Comparison of ENCODE assay signal across 8 mouse cellular contexts in genomic region chr1:188660339-188660738, GRCm38 (mm10).
A peak's percentile ranks its signal among the peaks of the same experiment; 100 is the strongest.
DNase-seq lines count a peak whose midpoint lies in the region; ATAC-seq and TF ChIP-seq lines count a peak whose summit lies in the region.

No protein-coding gene starts in this region.

- H3K9me3 ChIP-seq in embryonic facial prominence, embryonic 12.5 days, result no peaks in the 10 kb centered on the region
- no peaks in the 10 kb centered on the region for H3K9me3 ChIP-seq in hindbrain, embryonic 15.5 days
- no peaks in the 10 kb centered on the region for H3K9me3 ChIP-seq in midbrain, embryonic 16.5 days (replicated peaks; ENCODE audit: control insufficient read depth, low read length, poor library complexity, severe bottlenecking)

- H3K27me3 ChIP-seq in heart, adult 2 months (ENCODE audit: control insufficient read depth, insufficient read depth, low read length), result no peaks in the 10 kb centered on the region
- no peaks in the 10 kb centered on the region for H3K27me3 ChIP-seq in embryonic facial prominence, embryonic 12.5 days
- H3K27me3 ChIP-seq in hindbrain, embryonic 15.5 days, result peaks cover 3% of the 10 kb centered on the region; the same call in 1 of the 2 replicates
- H3K27me3 ChIP-seq in midbrain, embryonic 16.5 days (ENCODE audit: control insufficient read depth, insufficient read depth, low read depth, low read length), result no peaks in the 10 kb centered on the region

- H3K27ac ChIP-seq in heart, adult 2 months, result peak overlapping the region; percentile 6
- peak overlapping the region; percentile 54; the same call in 1 of the 2 replicates for H3K27ac ChIP-seq in embryonic facial prominence, embryonic 12.5 days
- H3K27ac ChIP-seq in hindbrain, embryonic 15.5 days (replicated peaks), result peak overlapping the region; percentile 17; the same call in 1 of the 2 replicates
- no peak overlapping the region for H3K27ac ChIP-seq in midbrain, embryonic 16.5 days (ENCODE audit: low read length)

- ATAC-seq in embryonic facial prominence, embryonic 12.5 days (ENCODE audit: insufficient number of reproducible peaks, insufficient read depth, low FRiP score, low TSS enrichment), result 0 out of 2 replicates have a peak, but pooled peaks have one; percentile 60
- no peak for ATAC-seq in hindbrain, embryonic 15.5 days (ENCODE audit: low FRiP score, low read depth)
- ATAC-seq in midbrain, embryonic 16.5 days, result 0 out of 2 replicates have a peak, but pooled peaks have one; percentile 39

- intact Hi-C loops in heart, adult 2 months (cut with DNase I), result no loop called here
- intact Hi-C loops in heart, postnatal 25 days (cut with DNase I), result no loop called here

- TF ChIP-seq POLR2A in heart, adult 2 months (IDR thresholded peaks at IDR 0.05; ENCODE audit: insufficient read depth, low read depth, low read length), result no peak

- H3K4me3 ChIP-seq in heart, adult 2 months, result no peak overlapping the region; the same call in 1 of the 2 replicates
- H3K4me3 ChIP-seq in embryonic facial prominence, embryonic 12.5 days, result peak overlapping the region; percentile 20
- H3K4me3 ChIP-seq in hindbrain, embryonic 15.5 days, result peak overlapping the region; percentile 13; the same call in 1 of the 2 replicates
- peak overlapping the region; percentile 6; the same call in 1 of the 2 replicates for H3K4me3 ChIP-seq in midbrain, embryonic 16.5 days (ENCODE audit: low read depth, low read length)

- no peak overlapping the region for H3K9ac ChIP-seq in heart, adult 2 months (ENCODE audit: low read depth, low read length)
- H3K9ac ChIP-seq in embryonic facial prominence, embryonic 12.5 days, result no peak overlapping the region
- peak overlapping the region; percentile 8; the same call in 1 of the 2 replicates for H3K9ac ChIP-seq in hindbrain, embryonic 15.5 days
- H3K9ac ChIP-seq in midbrain, embryonic 16.5 days (ENCODE audit: low read depth, low read length), result peak overlapping the region; percentile 10; the same call in 1 of the 2 replicates

- TF ChIP-seq EP300 in heart, adult 2 months (IDR thresholded peaks at IDR 0.05; ENCODE audit: insufficient read depth, low read depth, low read length), result no peak

- 27% methylated on average over 3 of the region's 3 CpGs for WGBS in heart, adult 2 months
- WGBS in embryonic facial prominence, embryonic 12.5 days, result 5% methylated on average over 3 of the region's 3 CpGs
- WGBS in hindbrain, embryonic 15.5 days, result 3% methylated on average over 3 of the region's 3 CpGs
- 8% methylated on average over 3 of the region's 3 CpGs for WGBS in midbrain, embryonic 16.5 days

- DNase-seq in heart, adult 2 months, result no peak
- no peak for DNase-seq in heart, postnatal 25 days (ENCODE audit: low spot score)
- no peak for DNase-seq in gastrocnemius, adult 18-20 months (ENCODE audit: low spot score)
- DNase-seq in ovary, postnatal 36 days (ENCODE audit: low spot score), result no peak
- DNase-seq in urinary bladder, adult 2 months (ENCODE audit: low spot score), result no peak

- H3K79me2 ChIP-seq in heart, adult 2 months (replicated peaks; ENCODE audit: control insufficient read depth, insufficient read depth, low read length), result no peaks in the 10 kb centered on the region

- no peaks in the 10 kb centered on the region for H3K36me3 ChIP-seq in heart, adult 2 months (ENCODE audit: control insufficient read depth, insufficient read depth, low read length)
- no peaks in the 10 kb centered on the region for H3K36me3 ChIP-seq in embryonic facial prominence, embryonic 12.5 days
- H3K36me3 ChIP-seq in hindbrain, embryonic 15.5 days, result no peaks in the 10 kb centered on the region
- H3K36me3 ChIP-seq in midbrain, embryonic 16.5 days (ENCODE audit: control insufficient read depth, insufficient read depth, low read length), result no peaks in the 10 kb centered on the region

- TF ChIP-seq CTCF in heart, adult 2 months (IDR thresholded peaks at IDR 0.05), result no peak

- peak overlapping the region; percentile 48 for H3K4me2 ChIP-seq in embryonic facial prominence, embryonic 12.5 days (replicated peaks)
- peak overlapping the region; percentile 45 for H3K4me2 ChIP-seq in hindbrain, embryonic 15.5 days
- H3K4me2 ChIP-seq in midbrain, embryonic 16.5 days (ENCODE audit: low read length), result peak overlapping the region; percentile 41

- H3K4me1 ChIP-seq in heart, adult 2 months (ENCODE audit: control insufficient read depth, insufficient read depth, low read length), result peaks cover 4% of the 10 kb centered on the region
- peaks cover 15% of the 10 kb centered on the region; the same call in 1 of the 2 replicates for H3K4me1 ChIP-seq in embryonic facial prominence, embryonic 12.5 days
- H3K4me1 ChIP-seq in hindbrain, embryonic 15.5 days (replicated peaks), result peaks cover 21% of the 10 kb centered on the region
- peaks cover 14% of the 10 kb centered on the region for H3K4me1 ChIP-seq in midbrain, embryonic 16.5 days (ENCODE audit: control insufficient read depth, insufficient read depth, low read length)

Comparison
In these comparisons a context has a peak if more than half of its experiments do, and no peak if none do; other contexts are left out.
1. H3K9ac ChIP-seq: peak in hindbrain, embryonic 15.5 days (single experiment) and midbrain, embryonic 16.5 days (single experiment); none in heart, adult 2 months (single experiment) and embryonic facial prominence, embryonic 12.5 days (single experiment).
2. Peak in every context shown above with its lines, with median percentiles within 50 percentile points of each other: H3K4me2 ChIP-seq.